Mouse (Mus musculus): ENCODE measurements around the gene Klf12.

GRCm38 (mm10) chr14:100026671-100027070 is 257.8 kb downstream of the Klf12 start:
- TF ChIP-seq CTCF (IDR thresholded peaks at IDR 0.05; ENCODE audit: insufficient read depth, low read length) (no peak), POLR2A (IDR thresholded peaks at IDR 0.05; ENCODE audit: borderline replicate concordance, extremely low read depth, low read depth, low read length) (no peak)
